Mouse (Mus musculus) small intestine, adult 2 months (tissue): ENCODE results near the gene 1700009N14Rik.

Experiments used
- CTCF ChIP-seq: fragments of 200-500 bp; IDR thresholded peaks from 2 replicates; pipeline ENCODE4 v1.5.1; 2012; ENCODE audit warnings: low read depth, mild to moderate bottlenecking, control low read depth, inconsistent platforms, low read length, moderate library complexity, mixed read lengths; ENCODE audit not compliant: insufficient replicate concordance, insufficient read length; ENCODE audit errors: extremely low read depth
- POLR2A ChIP-seq: fragments of 200-500 bp; IDR thresholded peaks from 2 replicates; pipeline ENCODE4 v1.6.1; 2012; ENCODE audit warnings: low read depth, mild to moderate bottlenecking, control low read depth, inconsistent platforms, low read length, moderate library complexity

GRCm38 (mm10) chr4:39486393-39486792, 36.3 kb downstream of the 1700009N14Rik start:
- TF ChIP-seq POLR2A (no peak), CTCF (no peak)
